Mouse (Mus musculus): ENCODE data around the gene Kcnk7. TPM values are rescaled to one million over a fixed set of nuclear protein-coding genes. Genes with fewer than 3 reads are reported as not detected.
A peak's percentile ranks its signal among the peaks of the same experiment; 100 is the strongest.

Kcnk7 gene
- polyA plus RNA-seq, 1 experiment from 2014 or later = 0.06 TPM

GRCm38 (mm10) chr19:5710581-5710980 is 6.4 kb downstream of the Kcnk7 start:
- DNase-seq (ENCODE audit: low read depth, low spot score) (no peak), ATAC-seq (no peak)
- H3K27me3 ChIP-seq = no peaks in the 10 kb centered on the region
- TF ChIP-seq CTCF (IDR thresholded peaks at IDR 0.05) = no peak
- in situ Hi-C loops (cut with MboI; ENCODE audit: low pct_unique_long_range_greater_than_20kb) = loop anchor here (5.0 kb wide), 2 partner anchors 67 to 177 kb away; no protein-coding TSS in a partner anchor
- POLR2A ChIA-PET = interaction anchor here (0.7 to 1.4 kb wide), 3 partner anchors 10 to 138 kb away, joined by 4 to 5 read pairs (median 5); no protein-coding TSS in a partner anchor
- CTCF ChIA-PET = interaction anchor here (0.8 to 4.5 kb wide), 17 partner anchors 9 to 143 kb away, joined by 3 to 48 read pairs (median 4); partner anchors contain the start of genes Ap5b1, Ehbp1l1 and Ltbp3

- no peak for ATAC-seq
- H3K27me3 ChIP-seq = no peaks in the 10 kb centered on the region
- no peak for TF ChIP-seq CTCF (IDR thresholded peaks at IDR 0.05)
- DNase-seq (ENCODE audit: low read depth, low spot score) = no peak
- in situ Hi-C loops (cut with MboI; ENCODE audit: low pct_unique_long_range_greater_than_20kb) = loop anchor here (5.0 kb wide), 2 partner anchors 66 to 176 kb away; no protein-coding TSS in a partner anchor
- ChIA-PET CTCF (interaction anchor here (0.8 to 4.5 kb wide), 16 partner anchors 10 to 178 kb away, joined by 3 to 48 read pairs (median 4); partner anchors contain the start of genes Ap5b1, Ehbp1l1 and Ltbp3), POLR2A (interaction anchor here (0.7 to 1.4 kb wide), 2 partner anchors 11 to 70 kb away, joined by 4 to 5 read pairs; no protein-coding TSS in a partner anchor)
Measured at GRCm38 (mm10) chr19:5711218-5711617, 7.1 kb downstream of the Kcnk7 start.

DNA sequence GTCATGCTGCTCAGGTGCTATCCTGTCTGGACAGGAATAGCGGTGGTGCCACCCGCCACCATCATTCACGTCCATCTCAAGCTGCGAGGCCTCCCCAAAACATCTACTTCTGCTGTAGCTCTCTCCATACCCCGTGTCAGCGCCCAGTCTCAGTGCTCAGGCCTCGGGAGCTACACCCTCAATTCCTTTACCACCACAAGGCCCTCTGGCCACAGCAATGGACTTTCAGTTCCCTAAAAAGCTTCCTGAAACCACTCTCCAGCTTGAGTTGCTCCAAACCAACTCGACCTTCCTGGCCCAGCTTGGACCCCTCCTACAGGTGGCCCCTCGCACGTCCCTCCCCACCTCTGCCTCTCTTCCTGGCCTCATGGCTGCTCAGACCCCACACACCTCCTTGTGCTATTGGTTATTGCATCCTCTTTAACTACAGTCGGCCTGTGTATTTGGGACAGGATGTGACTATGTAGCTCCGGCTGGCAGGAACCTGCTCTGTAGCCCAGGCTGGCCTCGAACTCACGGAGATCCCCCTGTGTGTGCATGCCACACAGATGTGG is 7.8 kb downstream of the Kcnk7 start:
- DNase-seq (ENCODE audit: low read depth, low spot score) (no peak), ATAC-seq (no peak)
- in situ Hi-C loops (cut with MboI; ENCODE audit: low pct_unique_long_range_greater_than_20kb) = loop anchor here (5.0 kb wide), 2 partner anchors 65 to 175 kb away; no protein-coding TSS in a partner anchor
- ChIA-PET CTCF (interaction anchor here (0.9 to 4.5 kb wide), 3 partner anchors 15 to 178 kb away, joined by 3 to 48 read pairs (median 22); partner anchors contain the start of gene Ehbp1l1), POLR2A (no interaction called here)
- H3K27me3 ChIP-seq = no peaks in the 10 kb centered on the region
- no peak for TF ChIP-seq CTCF (IDR thresholded peaks at IDR 0.05)

DNA sequence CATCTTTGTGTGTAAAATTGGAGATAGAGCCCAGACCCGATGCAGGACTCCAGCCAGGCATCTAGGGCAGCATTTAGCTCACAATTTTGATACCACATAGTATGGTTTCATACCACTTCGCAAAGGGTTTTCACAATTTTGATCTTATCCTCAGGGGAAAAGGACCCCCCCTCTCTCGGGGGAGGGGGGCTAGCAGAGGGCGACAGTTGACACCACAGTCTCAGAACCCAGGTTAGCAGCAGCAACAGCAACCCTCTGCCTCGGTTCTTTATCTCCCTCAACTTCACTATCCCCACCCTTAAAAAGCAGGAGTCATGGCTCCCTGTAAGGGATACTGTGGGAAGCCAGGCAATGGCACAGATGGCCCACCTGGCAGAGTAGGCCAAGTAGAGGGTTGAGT is 9.1 kb downstream of the Kcnk7 start:
- ATAC-seq (no peak), DNase-seq (ENCODE audit: low read depth, low spot score) (no peak)
- ChIA-PET POLR2A (interaction anchor here (0.6 kb wide), 1 partner anchor 69 kb away, joined by 3 read pairs; no protein-coding TSS in a partner anchor), CTCF (interaction anchor here (0.9 to 4.5 kb wide), 5 partner anchors 10 to 74 kb away, joined by 4 to 48 read pairs (median 6); partner anchors contain the start of gene Ehbp1l1)
- in situ Hi-C loops (cut with MboI; ENCODE audit: low pct_unique_long_range_greater_than_20kb) = loop anchor here (5.0 kb wide), 2 partner anchors 64 to 174 kb away; no protein-coding TSS in a partner anchor
- no peaks in the 10 kb centered on the region for H3K27me3 ChIP-seq
- TF ChIP-seq CTCF (IDR thresholded peaks at IDR 0.05) = no peak

DNA sequence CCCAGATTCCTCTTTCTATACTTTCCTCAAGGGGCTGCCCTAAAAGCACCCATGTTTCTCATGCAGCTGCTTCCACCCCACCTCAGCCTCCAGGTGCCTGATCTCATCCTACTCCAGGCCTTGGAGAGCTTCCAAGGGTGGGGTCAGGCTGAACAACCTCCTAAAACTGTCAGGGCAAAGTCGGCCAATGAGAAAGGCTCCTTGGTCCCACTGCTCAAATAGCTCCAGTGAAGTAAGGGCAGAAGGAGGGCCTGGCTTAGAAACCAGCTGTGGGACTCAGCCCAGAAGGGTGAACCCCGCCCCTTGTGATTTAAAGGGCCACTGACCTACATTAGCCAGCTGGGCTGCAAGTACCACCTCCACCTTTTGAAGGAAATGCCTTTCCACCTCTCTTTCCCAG is 9.6 kb downstream of the Kcnk7 start:
- POLR2A ChIA-PET = no interaction called here
- ATAC-seq (peak; percentile 38), DNase-seq (ENCODE audit: low read depth, low spot score) (no peak)
- in situ Hi-C loops (cut with MboI; ENCODE audit: low pct_unique_long_range_greater_than_20kb) = loop anchor here (5.0 kb wide), 2 partner anchors 64 to 174 kb away; no protein-coding TSS in a partner anchor
- no peak for TF ChIP-seq CTCF (IDR thresholded peaks at IDR 0.05)
- no peaks in the 10 kb centered on the region for H3K27me3 ChIP-seq
- CTCF ChIA-PET = interaction anchor here (0.9 to 4.5 kb wide), 5 partner anchors 9 to 73 kb away, joined by 4 to 48 read pairs (median 6); partner anchors contain the start of gene Ehbp1l1

GRCm38 (mm10) chr19:5715793-5716688 is 11.9 kb downstream of the Kcnk7 start:
- in situ Hi-C loops (cut with MboI; ENCODE audit: low pct_unique_long_range_greater_than_20kb) = no loop called here
- no peak for TF ChIP-seq CTCF (IDR thresholded peaks at IDR 0.05)
- DNase-seq (ENCODE audit: low read depth, low spot score) = no peak
- CTCF ChIA-PET = interaction anchor here (0.9 to 2.4 kb wide), 4 partner anchors 11 to 71 kb away, joined by 3 to 6 read pairs (median 4); no protein-coding TSS in a partner anchor
- POLR2A ChIA-PET = interaction anchor here (0.6 to 2.5 kb wide), 7 partner anchors 8 to 46 kb away, joined by 3 to 8 read pairs (median 4); partner anchors contain the start of gene Fam89b
- no peak for ATAC-seq
- no peaks in the 10 kb centered on the region for H3K27me3 ChIP-seq

GRCm38 (mm10) chr19:5716955-5717354 is 12.8 kb downstream of the Kcnk7 start:
- no peak for DNase-seq (ENCODE audit: low read depth, low spot score)
- POLR2A ChIA-PET = interaction anchor here (2.5 kb wide), 1 partner anchor 26 kb away, joined by 8 read pairs; no protein-coding TSS in a partner anchor
- CTCF ChIA-PET = interaction anchor here (2.4 kb wide), 1 partner anchor 10 kb away, joined by 6 read pairs; no protein-coding TSS in a partner anchor
- in situ Hi-C loops (cut with MboI; ENCODE audit: low pct_unique_long_range_greater_than_20kb) = no loop called here
- ATAC-seq = no peak
- no peaks in the 10 kb centered on the region for H3K27me3 ChIP-seq
- TF ChIP-seq CTCF (IDR thresholded peaks at IDR 0.05) = no peak

GRCm38 (mm10) chr19:5721233-5721632 is 17.1 kb downstream of the Kcnk7 start:
- ChIA-PET CTCF (no interaction called here), POLR2A (interaction anchor here (1.0 to 1.8 kb wide), 2 partner anchors 49 to 78 kb away, joined by 3 to 4 read pairs; no protein-coding TSS in a partner anchor)
- H3K27me3 ChIP-seq = no peaks in the 10 kb centered on the region
- no peak for DNase-seq (ENCODE audit: low read depth, low spot score)
- TF ChIP-seq CTCF (IDR thresholded peaks at IDR 0.05) = no peak
- in situ Hi-C loops (cut with MboI; ENCODE audit: low pct_unique_long_range_greater_than_20kb) = no loop called here
- ATAC-seq = no peak

GRCm38 (mm10) chr19:5722848-5723425 is 18.8 kb downstream of the Kcnk7 start:
- no peak for DNase-seq (ENCODE audit: low read depth, low spot score)
- CTCF ChIA-PET = interaction anchor here (2.0 kb wide), 1 partner anchor 9 kb away, joined by 6 read pairs; no protein-coding TSS in a partner anchor
- ATAC-seq = no peak
- no peaks in the 10 kb centered on the region for H3K27me3 ChIP-seq
- POLR2A ChIA-PET = interaction anchor here (0.8 to 1.1 kb wide), 2 partner anchors 33 to 122 kb away, joined by 3 to 5 read pairs; no protein-coding TSS in a partner anchor
- in situ Hi-C loops (cut with MboI; ENCODE audit: low pct_unique_long_range_greater_than_20kb) = no loop called here
- TF ChIP-seq CTCF (IDR thresholded peaks at IDR 0.05) = no peak

All from Patski (cell line).